Mouse (Mus musculus) G1E (cell line): ENCODE data around the gene Gm11596.

Experiments used
- CTCF ChIP-seq: IDR thresholded peaks from 2 replicates; pipeline ENCODE4 v1.5.1; 2012; ENCODE audit warnings: low read depth, low read length, inconsistent platforms, mixed read lengths
- GATA1 ChIP-seq: IDR thresholded peaks from 2 replicates; pipeline ENCODE4 v1.6.1; 2012; ENCODE audit warnings: borderline replicate concordance, low read length, inconsistent platforms, mixed read lengths
- POLR2AphosphoS5 ChIP-seq: IDR thresholded peaks from 2 replicates; pipeline ENCODE4 v1.6.1; 2012; ENCODE audit warnings: low read depth, low read length, inconsistent platforms; ENCODE audit not compliant: insufficient replicate concordance

DNA sequence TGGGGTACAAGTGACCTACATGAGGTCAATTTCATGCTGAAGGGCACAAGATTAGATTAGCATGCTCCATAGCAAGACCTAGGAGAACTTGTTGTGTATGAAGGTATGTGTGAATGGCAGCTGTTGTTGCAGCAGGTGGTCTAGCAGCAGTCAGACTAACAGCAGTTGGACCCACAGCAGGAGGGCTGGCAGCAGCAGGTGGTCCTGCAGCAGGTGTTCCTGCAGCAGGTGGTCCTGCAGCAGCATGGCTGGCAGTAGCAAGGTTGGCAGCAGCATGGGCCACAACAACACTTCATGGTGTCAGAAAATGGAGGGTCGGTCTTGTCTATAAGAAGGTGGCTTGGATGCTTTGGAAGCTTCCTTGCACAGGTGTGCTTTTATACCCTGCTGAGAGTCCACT, 34.4 kb downstream of the Gm11596 start:
- TF ChIP-seq CTCF (no peak), POLR2AphosphoS5 (no peak), GATA1 (no peak)
